15 mouse cellular contexts compared by ENCODE assay signal in the genomic region with DNA sequence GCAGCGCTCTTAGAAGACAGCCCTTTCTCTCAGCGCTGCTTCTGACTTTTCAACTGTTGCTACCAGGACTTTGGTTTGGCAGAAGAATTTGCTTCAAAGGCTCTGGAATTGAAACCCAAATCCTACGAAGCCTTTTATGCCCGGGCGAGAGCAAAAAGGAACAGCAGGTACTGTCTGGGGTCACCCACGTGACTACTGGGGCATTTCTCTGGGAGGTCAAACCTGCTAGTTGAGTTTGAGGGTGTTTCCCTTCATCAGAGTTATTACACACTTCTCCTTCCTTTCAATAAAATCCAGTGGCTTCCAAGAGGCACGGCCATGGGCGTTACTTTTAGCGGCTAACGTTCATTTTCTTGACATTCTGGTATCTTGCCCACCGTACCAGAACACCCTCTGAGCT. TPM values are rescaled to one million over a fixed set of nuclear protein-coding genes. Genes with fewer than 3 reads are reported as not detected.
A peak's percentile ranks its signal among the peaks of the same experiment; 100 is the strongest.
DNase-seq lines count a peak whose midpoint lies in the region; ATAC-seq and TF ChIP-seq lines count a peak whose summit lies in the region.
"Had no signal": no experiment of that assay in that cellular context is flagged by ENCODE, and none has a peak within 500 bp of the region (broad histone marks: within the 10 kb centered on the region; RNA-seq: fewer than 3 reads in every experiment).

No protein-coding gene starts in this region.

- 72% methylated on average over 11 of the region's 11 CpGs for WGBS in forebrain, embryonic 10.5 days
- WGBS in forebrain, embryonic 13.5 days = 75% methylated on average over 11 of the region's 11 CpGs
- WGBS in kidney, embryonic 14.5 days = 78% methylated on average over 11 of the region's 11 CpGs
- WGBS in kidney, postnatal 0 days = 78% methylated on average over 11 of the region's 11 CpGs

- peaks cover 67% of the 10 kb centered on the region for H3K36me3 ChIP-seq in forebrain, embryonic 10.5 days (replicated peaks)
- H3K36me3 ChIP-seq in forebrain, embryonic 13.5 days (ENCODE audit: poor library complexity, severe bottlenecking) = peaks cover 32% of the 10 kb centered on the region
- H3K36me3 ChIP-seq in kidney, embryonic 14.5 days (ENCODE audit: control insufficient read depth, insufficient read depth, low read length) = peaks cover 73% of the 10 kb centered on the region
- H3K36me3 ChIP-seq in E14TG2a.4 (ENCODE audit: insufficient read depth, low read length) = peaks cover 94% of the 10 kb centered on the region
- peaks cover 62% of the 10 kb centered on the region for H3K36me3 ChIP-seq in kidney, postnatal 0 days (ENCODE audit: insufficient read depth, low read length)

- peaks cover 39% of the 10 kb centered on the region; the same call in 1 of the 2 replicates for H3K27me3 ChIP-seq in forebrain, embryonic 10.5 days (ENCODE audit: poor library complexity, severe bottlenecking)
- no peaks in the 10 kb centered on the region for H3K27me3 ChIP-seq in forebrain, embryonic 13.5 days
- no peaks in the 10 kb centered on the region for H3K27me3 ChIP-seq in kidney, embryonic 14.5 days (ENCODE audit: control insufficient read depth, insufficient read depth, low read length)
- no peaks in the 10 kb centered on the region for H3K27me3 ChIP-seq in E14TG2a.4 (ENCODE audit: insufficient read depth, low read length)
- H3K27me3 ChIP-seq in kidney, postnatal 0 days (ENCODE audit: insufficient read depth, low read length) = no peaks in the 10 kb centered on the region
- H3K27me3 ChIP-seq: embryonic facial prominence, embryonic 12.5 days; neural tube, embryonic 15.5 days had no signal

- no peak for ATAC-seq in forebrain, embryonic 13.5 days
- no peak for ATAC-seq in kidney, embryonic 14.5 days (ENCODE audit: low FRiP score, low TSS enrichment)
- ATAC-seq in kidney, postnatal 0 days (replicated peaks; ENCODE audit: low FRiP score, low read depth) = no peak

- peaks cover 32% of the 10 kb centered on the region for H3K4me1 ChIP-seq in forebrain, embryonic 10.5 days
- peaks cover 6% of the 10 kb centered on the region; the same call in 1 of the 2 replicates for H3K4me1 ChIP-seq in forebrain, embryonic 13.5 days
- peaks cover 2% of the 10 kb centered on the region; the same call in 1 of the 2 replicates for H3K4me1 ChIP-seq in kidney, embryonic 14.5 days (ENCODE audit: control insufficient read depth, insufficient read depth, low read length)
- peaks cover 51% of the 10 kb centered on the region for H3K4me1 ChIP-seq in E14TG2a.4 (replicated peaks; ENCODE audit: low read depth, low read length)
- H3K4me1 ChIP-seq in kidney, postnatal 0 days (replicated peaks; ENCODE audit: insufficient read depth, low read length) = no peaks in the 10 kb centered on the region

- no peak for TF ChIP-seq CTCF in E14TG2a.4 (conservative IDR thresholded peaks at IDR 0.05; ENCODE audit: low read length)
- no peak for TF ChIP-seq CTCF in kidney, postnatal 0 days (IDR thresholded peaks at IDR 0.05; ENCODE audit: low read depth)

- no peak overlapping the region for H3K4me2 ChIP-seq in forebrain, embryonic 13.5 days
- no peak overlapping the region for H3K4me2 ChIP-seq in kidney, embryonic 14.5 days (replicated peaks; ENCODE audit: low read depth, low read length)
- H3K4me2 ChIP-seq in kidney, postnatal 0 days (ENCODE audit: low read length) = no peak overlapping the region
- H3K4me2 ChIP-seq: embryonic facial prominence, embryonic 12.5 days; neural tube, embryonic 15.5 days had no signal

- H3K9ac ChIP-seq in forebrain, embryonic 13.5 days = no peak overlapping the region
- 0 out of 2 replicates have a peak overlapping the region, but pooled peaks have one; percentile 1 for H3K9ac ChIP-seq in kidney, embryonic 14.5 days (ENCODE audit: low read depth, low read length)
- no peak overlapping the region for H3K9ac ChIP-seq in kidney, postnatal 0 days (ENCODE audit: low read depth, low read length)
- H3K9ac ChIP-seq: embryonic facial prominence, embryonic 12.5 days; neural tube, embryonic 15.5 days had no signal

- no peak overlapping the region for H3K4me3 ChIP-seq in forebrain, embryonic 10.5 days
- no peak overlapping the region for H3K4me3 ChIP-seq in forebrain, embryonic 13.5 days
- no peak overlapping the region for H3K4me3 ChIP-seq in kidney, embryonic 14.5 days (ENCODE audit: low read length)
- H3K4me3 ChIP-seq in E14TG2a.4 (replicated peaks; ENCODE audit: low read length) = peak overlapping the region; percentile 45
- H3K4me3 ChIP-seq in kidney, postnatal 0 days (replicated peaks; ENCODE audit: low read depth, low read length) = no peak overlapping the region
- H3K4me3 ChIP-seq: embryonic facial prominence, embryonic 12.5 days; megakaryocyte, embryonic 14.5 days; neural tube, embryonic 15.5 days had no signal

- peak overlapping the region; percentile 65 for H3K27ac ChIP-seq in forebrain, embryonic 10.5 days
- no peak overlapping the region for H3K27ac ChIP-seq in forebrain, embryonic 13.5 days
- no peak overlapping the region; the same call in 1 of the 2 replicates for H3K27ac ChIP-seq in kidney, embryonic 14.5 days (ENCODE audit: low read depth, low read length)
- H3K27ac ChIP-seq in kidney, postnatal 0 days = peak overlapping the region; percentile 64
- H3K27ac ChIP-seq: embryonic facial prominence, embryonic 12.5 days had no signal

- no peaks in the 10 kb centered on the region for H3K9me3 ChIP-seq in forebrain, embryonic 10.5 days
- no peaks in the 10 kb centered on the region for H3K9me3 ChIP-seq in forebrain, embryonic 13.5 days (replicated peaks)
- no peaks in the 10 kb centered on the region for H3K9me3 ChIP-seq in kidney, embryonic 14.5 days (ENCODE audit: control insufficient read depth, low read length)
- no peaks in the 10 kb centered on the region for H3K9me3 ChIP-seq in E14TG2a.4 (ENCODE audit: low read length)
- H3K9me3 ChIP-seq in kidney, postnatal 0 days (replicated peaks; ENCODE audit: low read length) = no peaks in the 10 kb centered on the region
- H3K9me3 ChIP-seq: embryonic facial prominence, embryonic 12.5 days; neural tube, embryonic 15.5 days had no signal

- DNase-seq in forebrain, embryonic 10.5 days (ENCODE audit: extremely low spot score, low spot score) = no peak
- DNase-seq in kidney, adult 11 months = no peak
- DNase-seq in kidney, postnatal 0 days (ENCODE audit: low spot score) = no peak
- no peak for DNase-seq in adrenal gland, adult (ENCODE audit: inconsistent age in 2 of 2, low spot score in 1 of 2)
- no peak for DNase-seq in embryo, embryonic 10 days (ENCODE audit: low spot score)
- DNase-seq: adrenal gland, adult 8-10 months; cerebellum, adult 11 months; heart, postnatal 4 days; thymus, postnatal 25 days had no signal

RNA-seq across cellular contexts. Expression of gene Wdsub1, which starts 40.4 kb away (rescaled TPM):
- polyA plus RNA-seq in forebrain, embryonic 10.5 days (2016; fragmentation: Nextera tagmentation; extraction: Ambion mirVana) = 21.2 and 23.9 TPM in 2 replicates
- 12.3 and 13.7 TPM in 2 replicates for polyA plus RNA-seq in forebrain, embryonic 13.5 days (2015; fragmentation: Nextera tagmentation; extraction: Ambion mirVana)
- 31.7 and 37.5 TPM in 2 replicates for polyA plus RNA-seq in kidney, embryonic 14.5 days (2014; fragmentation: Nextera tagmentation; extraction: Ambion mirVana)
- polyA plus RNA-seq in kidney, postnatal 0 days (2015; fragmentation: Nextera tagmentation; extraction: Ambion mirVana) = 39.2 and 39.5 TPM in 2 replicates

Comparison
In these comparisons a context has a peak if more than half of its experiments do, and no peak if none do; other contexts are left out.
1. H3K27ac ChIP-seq: peak in forebrain, embryonic 10.5 days (single experiment) and kidney, postnatal 0 days (single experiment); none in forebrain, embryonic 13.5 days (single experiment) and kidney, embryonic 14.5 days (single experiment).